Mouse (Mus musculus): ENCODE results near the gene Fam71e2. TPM values are rescaled to one million over a fixed set of nuclear protein-coding genes. Genes with fewer than 3 reads are reported as not detected.
A peak's percentile ranks its signal among the peaks of the same experiment; 100 is the strongest.

Gene Fam71e2
- polyA plus RNA-seq, 1 experiment: not detected

- Histone ChIP-seq H3K4me3 (ENCODE audit: extremely low read depth, insufficient read depth, insufficient read length) (peak within 1 kb of the TSS; percentile 90), H3K4me1 (ENCODE audit: control insufficient read depth, insufficient read depth, insufficient read length) (peaks cover 7% of the 10 kb centered on the region; the same call in 1 of the 2 replicates), H3K36me3 (ENCODE audit: control insufficient read depth, insufficient read depth, low read length) (no peaks in the 10 kb centered on the region; the same call in 1 of the 2 replicates), H3K27ac (ENCODE audit: insufficient read depth, low read length) (peak within 1 kb of the TSS; percentile 84), H3K27me3 (ENCODE audit: control insufficient read depth, insufficient read depth, low read length) (no peaks in the 10 kb centered on the region)
- TF ChIP-seq POLR2A (IDR thresholded peaks at IDR 0.05; ENCODE audit: low read depth, low read length) (peak; percentile 88), CTCF (IDR thresholded peaks at IDR 0.05; ENCODE audit: extremely low read depth, insufficient read depth, insufficient read length, insufficient replicate concordance) (no peak)
- DNase-seq (ENCODE audit: low read depth in 1 of 2, low spot score in 2 of 2): peak; percentile 97 to 100
- under 1% methylated on average over 39 of the region's 44 CpGs for WGBS
Measured at GRCm38 (mm10) chr7:4739544-4740275, 31.4 kb downstream of the Fam71e2 start, which contains the start of gene Kmt5c. Gene Kmt5c, plus strand, starts transcription at chr7:4740115.

DNA sequence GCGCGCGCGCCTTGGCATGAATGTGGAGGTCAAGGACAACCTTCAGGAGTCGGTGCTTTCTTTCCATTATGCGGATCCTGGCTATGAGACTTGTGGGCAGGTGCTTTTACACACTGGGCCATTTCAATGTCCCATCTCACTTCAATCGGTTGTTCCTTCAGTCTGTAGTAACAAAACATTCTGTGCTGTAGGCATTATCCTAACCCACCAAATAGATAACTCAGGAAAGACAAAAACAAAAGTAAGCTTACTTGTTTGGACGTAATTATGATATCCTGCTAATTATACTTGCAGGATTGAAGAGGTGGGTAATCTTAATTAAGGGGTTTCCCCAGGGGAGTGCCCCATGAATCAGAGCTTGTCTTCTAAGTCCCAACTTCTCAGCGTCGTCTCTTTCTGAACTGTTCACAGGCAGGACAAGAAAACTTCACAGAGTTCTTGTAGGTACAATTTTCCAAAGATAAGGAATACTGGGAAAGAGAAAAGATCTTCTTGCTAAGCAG is 32.0 kb downstream of the Fam71e2 start:
- H3K27ac ChIP-seq (ENCODE audit: insufficient read depth, low read length): peak overlapping the region; percentile 84
- WGBS: 57% methylated on average over 10 of the region's 10 CpGs

DNA sequence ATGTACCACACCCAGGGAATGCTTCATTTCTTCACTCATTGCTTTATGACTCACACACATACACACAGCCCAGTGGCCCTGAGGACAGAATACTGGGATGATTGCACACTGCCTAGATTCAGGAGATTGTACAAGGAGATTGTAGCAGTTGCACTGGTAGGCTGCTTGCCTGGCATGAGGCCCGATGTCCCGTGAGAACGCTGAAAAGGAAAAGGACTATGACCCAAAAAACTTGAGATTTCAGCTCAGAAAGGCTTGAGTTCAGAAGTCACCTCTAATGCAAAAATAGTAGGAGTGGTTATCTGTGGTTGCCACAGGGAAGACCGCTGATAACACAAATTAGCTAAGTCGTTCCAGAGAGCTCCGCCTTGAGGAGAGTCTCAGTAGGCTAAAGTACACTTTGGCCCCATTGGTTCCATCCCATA is 38.1 kb downstream of the Fam71e2 start:
- no peaks in the 10 kb centered on the region for H3K36me3 ChIP-seq (ENCODE audit: control insufficient read depth, insufficient read depth, low read length)
- H3K27me3 ChIP-seq (ENCODE audit: control insufficient read depth, insufficient read depth, low read length): no peaks in the 10 kb centered on the region
- no peaks in the 10 kb centered on the region; the same call in 1 of the 2 replicates for H3K4me1 ChIP-seq (ENCODE audit: control insufficient read depth, insufficient read depth, insufficient read length)
- H3K27ac ChIP-seq (ENCODE audit: insufficient read depth, low read length): no peak overlapping the region
- no peak for DNase-seq (ENCODE audit: low read depth in 1 of 2, low spot score in 2 of 2)
- WGBS: 73% methylated on average over 6 of the region's 6 CpGs
- no peak overlapping the region for H3K4me3 ChIP-seq (ENCODE audit: extremely low read depth, insufficient read depth, insufficient read length)
- TF ChIP-seq POLR2A (IDR thresholded peaks at IDR 0.05; ENCODE audit: low read depth, low read length): no peak
- no peak for TF ChIP-seq CTCF (IDR thresholded peaks at IDR 0.05; ENCODE audit: extremely low read depth, insufficient read depth, insufficient read length, insufficient replicate concordance)

More for the DNA sequence above, 32.0 kb downstream of the Fam71e2 start:
- H3K4me3 ChIP-seq (ENCODE audit: extremely low read depth, insufficient read depth, insufficient read length): peak overlapping the region; percentile 49
- H3K4me1 ChIP-seq (ENCODE audit: control insufficient read depth, insufficient read depth, insufficient read length): peaks cover 7% of the 10 kb centered on the region; the same call in 1 of the 2 replicates
- TF ChIP-seq POLR2A (IDR thresholded peaks at IDR 0.05; ENCODE audit: low read depth, low read length): no peak
- TF ChIP-seq CTCF (IDR thresholded peaks at IDR 0.05; ENCODE audit: extremely low read depth, insufficient read depth, insufficient read length, insufficient replicate concordance): no peak
- H3K36me3 ChIP-seq (ENCODE audit: control insufficient read depth, insufficient read depth, low read length): no peaks in the 10 kb centered on the region; the same call in 1 of the 2 replicates
- no peaks in the 10 kb centered on the region for H3K27me3 ChIP-seq (ENCODE audit: control insufficient read depth, insufficient read depth, low read length)
- no peak for DNase-seq (ENCODE audit: low read depth in 1 of 2, low spot score in 2 of 2)

GRCm38 (mm10) chr7:4731090-4731489 is 40.0 kb downstream of the Fam71e2 start:
- no peak for TF ChIP-seq CTCF (IDR thresholded peaks at IDR 0.05; ENCODE audit: extremely low read depth, insufficient read depth, insufficient read length, insufficient replicate concordance)
- no peak for TF ChIP-seq POLR2A (IDR thresholded peaks at IDR 0.05; ENCODE audit: low read depth, low read length)

GRCm38 (mm10) chr7:4725169-4725568 is 45.9 kb downstream of the Fam71e2 start, which contains the start of gene Tmem150b:
Gene Tmem150b, minus strand, starts transcription at chr7:4725249.
- Histone ChIP-seq H3K27ac (ENCODE audit: insufficient read depth, low read length) (peak within 1 kb of the TSS; percentile 48), H3K36me3 (ENCODE audit: control insufficient read depth, insufficient read depth, low read length) (no peaks in the 10 kb centered on the region), H3K4me1 (ENCODE audit: control insufficient read depth, insufficient read depth, insufficient read length) (peaks cover 5% of the 10 kb centered on the region; the same call in 1 of the 2 replicates), H3K4me3 (ENCODE audit: extremely low read depth, insufficient read depth, insufficient read length) (peak within 1 kb of the TSS; percentile 49; the same call in 1 of the 2 replicates), H3K27me3 (ENCODE audit: control insufficient read depth, insufficient read depth, low read length) (no peaks in the 10 kb centered on the region)
- DNase-seq (ENCODE audit: low read depth in 1 of 2, low spot score in 2 of 2): no peak
- TF ChIP-seq CTCF (IDR thresholded peaks at IDR 0.05; ENCODE audit: extremely low read depth, insufficient read depth, insufficient read length, insufficient replicate concordance) (no peak), POLR2A (IDR thresholded peaks at IDR 0.05; ENCODE audit: low read depth, low read length) (no peak)
- 7% methylated on average over 7 of the region's 7 CpGs for WGBS

More at GRCm38 (mm10) chr7:4731090-4731489, 40.0 kb downstream of the Fam71e2 start:
- Histone ChIP-seq H3K4me3 (ENCODE audit: extremely low read depth, insufficient read depth, insufficient read length) (no peak overlapping the region), H3K27ac (ENCODE audit: insufficient read depth, low read length) (no peak overlapping the region), H3K27me3 (ENCODE audit: control insufficient read depth, insufficient read depth, low read length) (no peaks in the 10 kb centered on the region), H3K36me3 (ENCODE audit: control insufficient read depth, insufficient read depth, low read length) (no peaks in the 10 kb centered on the region), H3K4me1 (ENCODE audit: control insufficient read depth, insufficient read depth, insufficient read length) (no peaks in the 10 kb centered on the region; the same call in 1 of the 2 replicates)
- no peak for DNase-seq (ENCODE audit: low read depth in 1 of 2, low spot score in 2 of 2)
- 51% methylated on average over 5 of the region's 5 CpGs for WGBS

DNA sequence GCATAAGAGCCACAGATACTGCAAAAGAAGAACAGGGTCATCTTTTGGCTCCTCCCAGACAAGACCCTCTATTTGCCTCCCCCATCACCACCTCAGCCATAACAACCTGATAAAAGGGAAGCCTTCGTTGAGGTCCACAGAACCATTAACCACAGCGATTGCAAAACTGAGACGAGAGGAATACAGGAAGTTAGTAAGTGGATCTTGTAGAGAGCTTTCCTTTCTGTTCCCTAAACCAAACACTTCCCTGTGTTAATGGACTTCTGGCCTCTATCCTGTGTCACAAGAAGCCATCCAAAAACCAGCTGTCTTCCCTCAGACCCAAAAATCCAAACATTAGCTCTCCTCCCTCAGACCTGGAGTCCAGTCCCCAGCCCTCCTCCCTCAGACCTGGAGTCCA is 46.7 kb downstream of the Fam71e2 start:
- 10% methylated on average over 3 of the region's 3 CpGs for WGBS
- Histone ChIP-seq H3K27me3 (ENCODE audit: control insufficient read depth, insufficient read depth, low read length) (no peaks in the 10 kb centered on the region), H3K36me3 (ENCODE audit: control insufficient read depth, insufficient read depth, low read length) (no peaks in the 10 kb centered on the region), H3K27ac (ENCODE audit: insufficient read depth, low read length) (peak overlapping the region; percentile 48; the same call in 1 of the 2 replicates), H3K4me1 (ENCODE audit: control insufficient read depth, insufficient read depth, insufficient read length) (peaks cover 5% of the 10 kb centered on the region; the same call in 1 of the 2 replicates), H3K4me3 (ENCODE audit: extremely low read depth, insufficient read depth, insufficient read length) (no peak overlapping the region)
- DNase-seq (ENCODE audit: low read depth in 1 of 2, low spot score in 2 of 2): no peak
- no peak for TF ChIP-seq CTCF (IDR thresholded peaks at IDR 0.05; ENCODE audit: extremely low read depth, insufficient read depth, insufficient read length, insufficient replicate concordance)
- TF ChIP-seq POLR2A (IDR thresholded peaks at IDR 0.05; ENCODE audit: low read depth, low read length): no peak
